Mouse (Mus musculus): ENCODE measurements around the gene Zcwpw1.
A peak's percentile ranks its signal among the peaks of the same experiment; 100 is the strongest.

- no peak; the same call in 1 of the 2 replicates for TF ChIP-seq CTCF (IDR thresholded peaks at IDR 0.05)
- TF ChIP-seq EP300 (IDR thresholded peaks at IDR 0.05), result peak; percentile 21; the same call in 1 of the 2 replicates
These were observed 11.1 kb upstream of the Zcwpw1 start for GRCm38 (mm10) chr5:137776408-137776918.

Data from lung, postnatal 0 days (tissue).